Mouse (Mus musculus): ENCODE measurements around the gene Clec9a.

DNA sequence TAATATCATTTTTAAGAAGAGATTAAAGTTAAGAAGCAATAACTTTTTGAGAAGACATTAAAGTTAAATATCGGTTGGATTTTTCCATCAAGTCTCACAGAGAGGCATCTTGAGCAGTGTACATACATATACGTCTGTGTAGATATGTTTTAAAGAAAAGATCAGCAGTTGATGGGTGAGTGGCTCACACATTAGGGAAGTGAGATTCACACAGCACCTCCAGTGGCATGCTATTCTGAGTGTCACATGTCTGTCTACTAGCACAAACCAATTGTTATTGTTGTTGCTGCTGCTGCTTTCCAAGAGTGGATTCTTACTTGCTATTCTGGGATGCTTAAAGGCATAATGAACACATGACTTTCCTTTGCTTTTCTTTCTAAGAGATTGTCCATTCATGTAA is 6.3 kb upstream of the Clec9a start:
- TF ChIP-seq POLR2A (IDR thresholded peaks at IDR 0.05; ENCODE audit: control insufficient read depth, low read depth, low read length), result no peak
- TF ChIP-seq CTCF (IDR thresholded peaks at IDR 0.05; ENCODE audit: control insufficient read depth, insufficient read depth, insufficient replicate concordance, low read depth, low read length), result no peak

All from testis, adult 2 months (tissue).